Mouse (Mus musculus) midbrain, embryonic 10.5 days (tissue): ENCODE measurements around the gene Myrfl. TPM values are rescaled to one million over a fixed set of nuclear protein-coding genes. Genes with fewer than 3 reads are reported as not detected.

Experiments
- DNase-seq: peaks from one replicate; pipeline ENCODE4 v3.0.0-alpha.2; 2017; ENCODE audit warnings: low spot score
- H3K27ac ChIP-seq: fragments of 300-500 bp; sonication (generic); replicated peaks from 2 replicates; pipeline ENCODE4 v1.5.1; 2016; ENCODE audit warnings: mild to moderate bottlenecking
- H3K27me3 ChIP-seq: fragments of 300-500 bp; sonication (generic); 2 replicates; pipeline ENCODE4 v1.6.1; 2016; ENCODE audit warnings: low read depth, mild to moderate bottlenecking; ENCODE audit not compliant: poor library complexity, severe bottlenecking
- H3K36me3 ChIP-seq: fragments of 300-500 bp; sonication (generic); 2 replicates; pipeline ENCODE4 v1.6.1; 2016; ENCODE audit warnings: mild to moderate bottlenecking, moderate library complexity
- H3K4me1 ChIP-seq: fragments of 300-500 bp; sonication (generic); 2 replicates; pipeline ENCODE4 v1.6.1; 2016
- H3K4me3 ChIP-seq: fragments of 300-500 bp; sonication (generic); 2 replicates; pipeline ENCODE4 v1.5.1; 2016; ENCODE audit warnings: mild to moderate bottlenecking, moderate library complexity
- H3K9me3 ChIP-seq: fragments of 300-500 bp; sonication (generic); replicated peaks from 2 replicates; pipeline ENCODE4 v1.6.1; 2016; ENCODE audit warnings: mild to moderate bottlenecking
- WGBS: fragments of 180-500 bp; shearing (Covaris S2); methylation state at CpG from one replicate; pipeline ENCODE4 v1.1.7; 2016; 5-methylcytosine and 5-hydroxymethylcytosine counted together
- polyA plus RNA-seq: library from polyadenylated mRNA; unstranded; fragments of >200 nt; fragmentation: Nextera tagmentation; extraction: Ambion mirVana; gene quantifications from 2 replicates; pipeline ENCODE4 v1.2.1, GENCODE M21; 2016

The Myrfl gene
- polyA plus RNA-seq, 1 experiment from 2014 or later, result 0.06 TPM

DNA sequence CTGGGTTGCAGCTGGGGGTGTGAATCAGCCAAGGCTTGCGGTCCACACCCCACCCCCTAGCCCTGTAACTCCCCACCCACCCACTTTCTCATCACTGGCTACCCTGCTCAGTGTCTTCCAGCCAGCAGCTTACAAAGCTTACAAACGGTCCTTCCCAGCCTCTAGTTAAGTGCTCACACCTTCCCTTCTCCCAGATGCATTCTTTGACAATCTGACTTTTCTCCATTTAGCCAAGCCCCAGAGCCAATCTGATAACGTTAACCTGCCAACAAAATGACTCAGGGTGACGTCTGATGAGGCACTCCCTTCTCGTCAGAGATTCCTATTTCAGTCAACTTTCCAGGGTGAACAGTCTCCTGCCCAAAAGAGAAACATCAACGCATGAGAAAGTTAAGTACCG lies 163.1 kb downstream of the Myrfl start:
- Histone ChIP-seq H3K4me3 (no peak overlapping the region), H3K4me1 (0 out of 2 replicates have a peak, but pooled peaks cover 3% of the 10 kb centered on the region), H3K36me3 (no peaks in the 10 kb centered on the region), H3K27ac (no peak overlapping the region), H3K9me3 (no peaks in the 10 kb centered on the region), H3K27me3 (peaks cover 3% of the 10 kb centered on the region; the same call in 1 of the 2 replicates)
- no peak for DNase-seq
- 87% methylated on average over 7 of the region's 7 CpGs for WGBS

DNA sequence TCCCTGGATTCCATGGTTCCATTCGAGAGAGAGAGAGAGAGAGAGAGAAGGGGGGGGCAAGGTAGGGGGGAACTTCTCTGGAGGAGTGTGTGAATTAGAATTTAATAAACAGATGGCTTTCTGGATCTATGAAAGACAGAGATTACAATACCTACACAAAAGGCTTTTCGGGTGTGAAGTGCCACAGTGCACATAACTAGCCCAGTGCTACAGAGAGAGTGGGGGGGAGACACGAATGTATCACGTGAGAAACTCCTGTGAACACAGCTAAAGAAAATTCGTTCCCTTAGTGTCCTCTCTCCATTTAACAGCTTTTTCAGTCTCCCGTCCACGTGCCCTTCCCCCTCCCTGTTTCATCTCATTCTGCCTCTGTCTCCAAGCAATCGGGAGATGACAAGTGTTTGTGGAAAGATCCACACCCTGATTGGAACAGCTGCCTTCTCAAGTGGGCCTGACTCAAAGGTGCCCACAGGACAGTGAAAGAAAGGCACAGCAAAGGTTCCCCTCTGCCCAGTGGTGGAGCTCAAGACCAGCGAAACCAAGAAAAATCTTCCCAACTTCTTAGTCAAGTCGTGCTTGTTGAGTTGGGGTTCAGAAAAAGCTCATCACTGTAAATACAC lies 166.6 kb downstream of the Myrfl start:
- Histone ChIP-seq H3K4me1 (peaks cover 11% of the 10 kb centered on the region), H3K36me3 (no peaks in the 10 kb centered on the region), H3K9me3 (no peaks in the 10 kb centered on the region), H3K27me3 (peaks cover 11% of the 10 kb centered on the region), H3K27ac (no peak overlapping the region), H3K4me3 (no peak overlapping the region)
- WGBS, result 80% methylated on average over 10 of the region's 10 CpGs
- DNase-seq, result no peak

DNA sequence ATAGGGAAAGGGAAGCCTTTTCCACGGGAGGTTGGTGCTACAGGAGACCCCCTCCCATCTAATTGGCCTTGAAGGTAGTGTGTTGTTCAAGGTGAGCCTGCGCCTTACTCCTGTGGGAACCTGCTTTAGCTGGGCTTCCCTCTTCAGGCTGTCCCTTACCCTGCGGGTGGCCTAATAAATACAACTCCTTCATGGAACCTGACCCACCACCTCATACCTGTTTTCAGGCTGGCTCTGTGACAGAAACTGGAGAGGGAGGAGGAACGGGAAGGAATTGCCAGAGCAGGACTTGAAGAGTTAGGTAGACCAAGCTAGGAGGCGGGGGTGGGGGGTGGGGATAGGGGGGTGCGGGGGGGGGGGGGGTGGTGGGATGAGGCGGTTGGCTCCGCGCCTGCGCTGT lies 167.9 kb downstream of the Myrfl start:
- H3K9me3 ChIP-seq, result no peaks in the 10 kb centered on the region
- H3K27ac ChIP-seq, result no peak overlapping the region
- H3K36me3 ChIP-seq, result no peaks in the 10 kb centered on the region
- peaks cover 11% of the 10 kb centered on the region for H3K27me3 ChIP-seq
- peaks cover 11% of the 10 kb centered on the region for H3K4me1 ChIP-seq
- no peak for DNase-seq
- WGBS, result 84% methylated on average over 9 of the region's 10 CpGs
- no peak overlapping the region for H3K4me3 ChIP-seq

DNA sequence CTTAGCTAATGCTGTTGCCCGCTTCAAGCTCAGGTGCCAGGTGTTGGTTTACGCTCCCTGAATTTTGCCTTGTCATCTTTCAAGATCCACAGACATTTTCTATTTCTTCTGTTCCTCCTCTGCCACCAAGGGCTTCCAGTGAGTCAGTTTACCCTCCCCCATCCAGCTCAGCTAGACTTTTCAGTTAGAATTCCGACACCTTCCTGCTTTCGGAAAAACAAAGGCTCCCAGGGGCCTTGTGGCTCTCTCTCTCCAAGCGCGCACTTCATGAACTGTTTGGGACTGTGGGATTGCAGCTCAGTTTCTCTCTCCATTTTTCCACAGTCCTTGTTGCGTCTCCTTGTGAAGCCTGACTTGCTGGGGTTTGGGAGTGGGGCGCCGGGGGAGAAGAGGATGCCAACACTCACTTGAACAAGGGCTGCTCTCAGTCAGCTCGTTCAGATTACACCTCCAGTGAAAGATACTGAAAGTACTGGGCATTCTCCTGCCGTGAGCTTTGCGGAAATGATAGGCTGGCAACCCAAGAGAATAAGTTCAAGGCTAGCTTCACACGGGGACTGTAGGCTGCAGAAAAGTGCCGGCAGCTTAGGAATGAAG lies 168.9 kb downstream of the Myrfl start:
- Histone ChIP-seq H3K27ac (peak overlapping the region; percentile 59; the same call in 1 of the 2 replicates), H3K9me3 (no peaks in the 10 kb centered on the region), H3K36me3 (no peaks in the 10 kb centered on the region), H3K4me1 (peaks cover 11% of the 10 kb centered on the region), H3K4me3 (0 out of 2 replicates have a peak overlapping the region, but pooled peaks have one; percentile 16), H3K27me3 (peaks cover 11% of the 10 kb centered on the region)
- no peak for DNase-seq
- WGBS, result 29% methylated on average over 14 of the region's 14 CpGs

Other genes starting within 250 kb of the Myrfl start
- gene Rab3ip, start 53.9 kb upstream of the Myrfl start, polyA plus RNA-seq, result 43.2 and 47.3 TPM in 2 replicates
- gene Gm10271, start 75.7 kb upstream of the Myrfl start, polyA plus RNA-seq, result not detected in 2 replicates
- 0.12 TPM in 2 replicates for gene Best3, start 89.4 kb upstream of the Myrfl start, polyA plus RNA-seq
- gene Lrrc10, start 148.4 kb upstream of the Myrfl start, polyA plus RNA-seq, result 0.11 TPM in 1 of 2 replicates, not detected in the other
- gene Cct2, start 166.9 kb upstream of the Myrfl start, polyA plus RNA-seq, result 290 and 327 TPM in 2 replicates